Mouse (Mus musculus) erythroblast, embryonic 14.5 days (primary cell): ENCODE results near the gene Kif6.

Experiments used
- GATA1 ChIP-seq: IDR thresholded peaks from 2 replicates; pipeline ENCODE4 v1.6.1; 2012; ENCODE audit warnings: low read length, inconsistent platforms, mixed read lengths
- TAL1 ChIP-seq: IDR thresholded peaks from 3 replicates; pipeline ENCODE4 v1.6.1; 2012; ENCODE audit warnings: low read length, inconsistent platforms, mixed read lengths

GRCm38 (mm10) chr17:49615241-49615651 is 310 bp downstream of the Kif6 start:
- TF ChIP-seq TAL1 (no peak), GATA1 (no peak)
